Mouse (Mus musculus) c-Kit-negative CD71-positive TER-119-positive erythroid progenitor cells, embryonic 14.5 days (primary cell): Measurements from ENCODE around the gene Lpar1.

ENCODE experiments used
- DNase-seq: peaks from one replicate; pipeline ENCODE4 v3.0.0-alpha.2; 2013; ENCODE audit warnings: low read depth, low spot score

The Lpar1 gene

DNA sequence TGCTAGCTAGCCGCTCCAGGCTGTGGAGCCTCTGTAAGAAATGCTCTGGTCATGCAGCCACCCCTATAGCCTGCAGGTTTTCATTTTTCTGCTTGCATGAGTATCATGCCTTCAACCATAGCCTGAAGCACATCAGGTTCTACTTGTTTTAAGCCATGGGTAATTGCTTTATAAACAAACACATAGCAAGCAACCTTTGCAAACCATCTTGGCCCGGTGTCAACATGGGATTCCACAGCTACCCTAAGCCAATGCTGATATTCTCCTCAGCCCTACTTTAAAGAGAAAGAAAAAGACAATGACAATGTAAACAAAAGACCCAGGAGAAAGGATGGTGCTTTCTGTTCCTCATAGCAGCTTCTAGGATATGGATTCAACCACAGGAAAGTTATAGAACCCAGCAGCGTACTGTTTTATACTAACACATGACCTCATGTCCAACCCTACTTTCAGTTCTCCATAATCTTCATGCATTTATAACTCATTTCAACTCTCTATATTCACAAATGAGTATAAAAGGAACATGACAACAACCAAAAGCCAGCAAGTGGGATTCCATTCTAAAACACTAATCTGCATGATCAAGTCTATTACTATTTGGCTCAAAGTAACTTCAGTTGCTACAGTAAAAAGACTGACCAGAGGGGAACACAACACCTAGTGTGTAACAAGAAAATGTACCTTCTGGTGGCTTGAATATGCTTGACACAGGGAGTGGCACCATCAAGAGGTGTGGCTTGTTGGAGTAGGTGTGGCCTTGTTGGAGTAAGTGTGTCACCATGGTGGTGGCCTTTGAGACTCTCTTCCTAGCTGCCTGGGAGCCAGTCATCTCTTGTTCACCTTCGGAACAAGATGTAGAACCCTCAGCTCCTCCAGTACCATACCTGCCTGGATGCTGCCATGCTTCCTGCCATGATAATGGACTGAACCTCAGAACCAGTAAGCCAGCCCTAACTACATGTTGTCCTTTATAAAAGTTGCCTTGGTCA, 46.9 kb downstream of the Lpar1 start:
- DNase-seq = no peak

DNA sequence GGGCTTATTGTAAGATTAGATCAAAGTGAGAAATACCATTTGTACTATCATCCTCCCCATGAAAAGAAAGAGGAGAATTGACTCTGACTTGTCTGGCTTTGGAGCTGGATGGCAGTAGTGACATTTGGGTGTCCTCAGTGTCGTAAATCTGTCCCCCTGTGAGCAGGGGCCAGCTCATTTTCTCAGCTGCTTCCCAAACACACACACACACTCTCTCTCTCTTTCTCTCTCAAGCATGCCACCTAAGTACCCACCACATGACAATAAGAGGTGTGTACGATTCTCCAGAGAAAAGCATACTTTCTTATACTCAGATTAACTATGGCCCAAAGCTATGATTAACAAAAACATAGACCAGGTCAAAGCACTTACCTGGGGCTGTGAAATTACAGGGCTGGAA, 49.4 kb downstream of the Lpar1 start:
- DNase-seq = no peak

DNA sequence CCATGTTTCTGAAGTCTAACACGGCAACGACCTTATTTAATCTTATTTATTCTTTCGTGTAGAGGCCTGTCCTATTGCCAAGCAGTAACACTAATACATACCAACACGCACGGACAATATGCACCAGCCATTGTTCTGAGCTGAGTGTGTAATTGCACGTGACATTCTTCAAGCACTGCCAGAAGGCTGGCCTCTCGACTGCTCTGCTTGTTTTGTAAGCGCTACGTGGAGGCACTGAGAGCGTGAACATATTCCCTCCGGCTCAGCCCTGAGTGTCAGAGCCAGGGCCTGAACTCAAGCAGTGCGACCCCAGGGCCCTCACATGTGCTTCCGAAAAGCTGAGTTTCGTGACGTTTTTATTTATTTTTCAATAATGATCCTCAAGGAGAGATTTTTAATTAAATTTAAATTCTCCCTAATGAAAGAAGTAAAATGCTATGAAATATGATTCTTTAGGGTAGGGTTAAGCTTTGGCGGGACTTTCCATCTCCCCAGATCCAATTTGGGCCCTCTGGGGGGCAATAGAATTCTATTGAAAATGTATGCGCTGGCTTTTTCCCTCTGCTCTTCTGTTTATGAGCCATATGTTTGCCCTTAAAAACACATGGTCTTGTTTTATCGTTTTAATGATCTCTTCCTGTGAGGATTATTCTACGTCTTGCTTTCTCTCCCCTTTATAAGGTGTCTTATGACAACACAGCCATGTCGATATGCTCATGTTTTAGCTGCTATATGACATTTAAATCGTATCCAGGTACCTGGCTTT, 52.5 kb downstream of the Lpar1 start:
- no peak for DNase-seq

DNA sequence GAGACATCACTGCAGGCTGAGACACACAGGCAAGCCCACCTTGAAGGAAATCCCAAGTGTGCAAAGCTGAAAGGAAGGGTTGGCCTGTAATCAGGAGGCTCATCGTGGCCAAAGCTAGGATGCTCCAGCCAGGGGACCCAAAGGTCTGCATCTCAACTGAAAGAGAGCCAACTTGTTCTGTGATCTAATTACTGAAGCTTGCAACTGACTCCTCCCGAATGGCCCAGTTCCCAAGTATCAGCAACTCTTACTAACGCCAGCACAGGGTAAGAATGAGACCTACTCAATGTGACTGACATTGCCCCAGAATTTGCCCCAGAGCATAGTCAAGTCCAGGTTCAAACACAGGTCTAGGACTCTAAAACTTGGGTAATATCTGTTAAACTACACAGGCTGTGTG, 53.9 kb downstream of the Lpar1 start:
- DNase-seq = no peak

DNA sequence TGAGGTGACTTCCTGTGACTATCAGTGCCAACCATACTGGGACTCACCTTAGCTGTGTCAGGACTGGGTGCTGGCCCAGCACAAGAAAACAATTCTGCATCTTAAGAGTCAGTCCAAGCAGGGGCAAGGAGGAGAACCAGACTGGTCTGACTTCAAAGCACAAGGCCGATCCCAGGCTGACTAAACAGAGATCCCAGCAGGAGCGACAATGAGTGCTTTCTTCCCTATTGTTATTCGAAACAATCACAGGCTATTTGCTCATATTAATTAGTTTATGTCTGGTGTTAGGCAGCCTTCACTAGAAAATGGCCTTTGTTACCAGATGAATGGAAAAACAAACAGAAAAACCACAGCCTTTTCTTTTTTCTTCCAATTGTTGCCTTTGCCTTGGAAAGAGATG, 54.5 kb downstream of the Lpar1 start:
- DNase-seq = no peak

DNA sequence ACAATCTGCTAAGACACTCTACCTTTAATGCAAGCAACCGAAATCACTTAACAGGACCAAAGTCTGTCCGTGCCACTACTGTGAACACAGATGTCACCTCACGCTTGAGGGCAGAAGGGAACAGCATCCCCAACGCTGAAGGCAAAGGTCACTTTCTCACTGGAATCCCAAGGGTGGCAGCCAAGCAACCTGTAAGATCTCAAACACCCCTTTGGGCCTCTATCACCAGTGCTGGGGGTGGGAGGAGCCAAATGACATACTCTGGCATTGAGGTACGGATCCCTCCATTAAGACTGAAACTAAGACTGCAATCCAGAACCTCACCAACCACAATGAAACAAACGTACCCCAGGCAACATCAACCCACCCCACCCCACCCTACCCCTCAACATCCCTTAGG, 55.0 kb downstream of the Lpar1 start:
- DNase-seq = no peak

DNA sequence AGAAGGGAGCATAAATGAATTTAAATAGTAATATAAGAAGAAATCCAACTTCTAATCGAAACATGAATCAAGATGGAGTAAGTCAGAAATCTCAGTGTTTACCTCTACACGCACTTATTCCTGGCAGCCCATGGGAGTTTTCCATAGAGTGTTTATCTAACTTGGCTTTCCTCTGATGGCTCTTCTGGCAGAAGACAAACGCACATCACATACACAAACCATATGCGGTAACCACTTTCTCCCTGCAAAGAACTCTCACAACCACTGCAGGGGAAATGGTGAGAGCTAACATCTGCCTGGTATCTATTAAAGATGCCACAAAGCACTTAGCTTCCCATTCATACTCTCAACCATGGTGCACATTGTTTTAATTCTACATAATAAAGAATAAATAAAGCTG, 56.4 kb downstream of the Lpar1 start:
- no peak for DNase-seq

DNA sequence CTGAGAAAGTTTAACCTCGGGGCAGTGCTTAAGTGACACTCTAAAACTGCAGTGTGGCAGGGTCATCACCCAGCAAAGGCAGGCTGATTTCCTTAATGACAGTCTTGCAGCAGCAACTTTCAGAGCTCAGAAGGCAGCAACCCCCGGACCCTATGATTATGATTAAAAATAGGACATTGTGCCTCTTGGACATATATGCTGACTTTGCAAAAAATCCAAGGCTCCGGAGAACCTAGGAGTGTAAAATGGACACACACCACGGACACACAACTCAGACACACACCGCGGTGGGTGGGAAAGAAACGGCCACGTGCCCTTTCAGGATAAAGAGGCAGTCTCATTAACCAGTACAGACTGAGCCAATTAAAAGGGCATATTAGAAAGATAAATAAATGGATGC, 57.0 kb downstream of the Lpar1 start:
- no peak for DNase-seq

DNA sequence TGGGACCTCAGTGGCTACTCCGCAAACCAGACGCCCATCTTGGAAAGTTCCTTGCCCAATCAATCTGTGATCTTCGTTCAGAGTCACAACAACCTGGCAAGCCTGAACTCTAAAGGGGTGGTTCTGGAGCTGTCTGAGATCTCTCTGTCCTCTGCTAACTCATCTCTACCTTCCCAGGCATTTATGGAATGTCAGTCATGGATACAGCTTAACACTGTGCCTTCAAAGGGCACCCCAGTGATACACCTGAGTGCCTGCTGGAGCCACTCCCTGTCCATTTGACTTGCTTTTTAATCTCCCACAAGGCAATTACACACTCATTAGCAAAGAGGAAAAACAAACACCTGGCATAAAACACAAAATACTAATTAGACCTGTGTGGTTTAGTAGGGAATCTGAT, 62.0 kb downstream of the Lpar1 start:
- DNase-seq = no peak

DNA sequence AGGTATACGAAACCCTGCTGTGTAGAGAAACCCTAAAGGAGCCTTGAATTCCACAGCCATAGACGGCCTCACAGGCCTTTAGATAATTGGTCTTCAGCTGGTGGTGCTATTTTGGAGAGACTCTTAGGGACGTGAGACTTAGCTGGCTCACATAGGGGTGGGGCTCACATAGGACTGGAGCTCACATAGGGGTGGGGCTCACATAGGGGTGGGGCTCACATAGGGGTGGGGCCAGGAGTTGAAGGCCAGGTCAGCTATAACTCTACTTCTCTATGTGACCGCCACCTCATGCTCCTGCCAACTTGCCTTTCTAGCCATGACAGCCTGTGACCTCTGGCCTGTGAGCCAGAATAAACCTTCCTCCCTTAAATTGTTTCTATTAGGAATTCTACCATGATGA, 63.3 kb downstream of the Lpar1 start:
- DNase-seq = no peak

DNA sequence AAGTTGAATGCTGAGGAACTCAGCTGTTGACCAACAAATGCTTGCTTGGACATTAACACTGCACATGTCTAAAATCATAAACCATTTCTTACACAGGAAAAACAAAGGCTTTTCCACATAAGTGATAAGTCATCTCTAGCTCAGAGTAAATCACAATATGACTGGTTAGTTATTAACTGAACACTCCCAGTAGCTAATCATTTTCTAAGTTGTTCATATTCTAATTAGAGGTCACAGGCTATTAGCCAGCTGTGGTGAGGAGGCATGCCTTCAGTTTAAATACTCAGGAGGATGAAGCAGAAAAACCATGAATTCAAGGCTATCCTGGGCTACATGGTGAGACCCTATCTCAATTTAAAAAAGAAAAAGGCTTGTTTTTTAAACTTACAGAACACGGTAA, 75.1 kb downstream of the Lpar1 start:
- no peak for DNase-seq

DNA sequence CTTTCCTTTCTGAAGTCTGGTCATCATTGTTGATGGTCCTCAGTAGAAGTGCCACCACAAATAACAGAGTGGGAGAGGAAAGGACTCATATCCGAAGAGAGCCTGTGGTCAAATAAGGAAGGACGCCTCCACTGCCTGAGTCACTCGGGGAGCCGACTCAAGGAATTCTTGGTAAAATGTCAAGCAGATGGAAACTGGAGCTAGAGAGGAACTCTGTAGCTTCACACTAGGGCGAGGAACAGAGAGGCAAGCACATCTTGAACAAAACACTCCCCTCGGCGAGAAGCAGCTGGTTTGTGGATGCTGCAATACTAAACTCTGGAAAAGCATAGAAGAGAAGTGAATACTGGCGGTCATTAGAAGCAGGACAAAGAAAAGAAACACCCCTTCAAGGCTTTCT, 76.0 kb downstream of the Lpar1 start:
- DNase-seq = no peak

DNA sequence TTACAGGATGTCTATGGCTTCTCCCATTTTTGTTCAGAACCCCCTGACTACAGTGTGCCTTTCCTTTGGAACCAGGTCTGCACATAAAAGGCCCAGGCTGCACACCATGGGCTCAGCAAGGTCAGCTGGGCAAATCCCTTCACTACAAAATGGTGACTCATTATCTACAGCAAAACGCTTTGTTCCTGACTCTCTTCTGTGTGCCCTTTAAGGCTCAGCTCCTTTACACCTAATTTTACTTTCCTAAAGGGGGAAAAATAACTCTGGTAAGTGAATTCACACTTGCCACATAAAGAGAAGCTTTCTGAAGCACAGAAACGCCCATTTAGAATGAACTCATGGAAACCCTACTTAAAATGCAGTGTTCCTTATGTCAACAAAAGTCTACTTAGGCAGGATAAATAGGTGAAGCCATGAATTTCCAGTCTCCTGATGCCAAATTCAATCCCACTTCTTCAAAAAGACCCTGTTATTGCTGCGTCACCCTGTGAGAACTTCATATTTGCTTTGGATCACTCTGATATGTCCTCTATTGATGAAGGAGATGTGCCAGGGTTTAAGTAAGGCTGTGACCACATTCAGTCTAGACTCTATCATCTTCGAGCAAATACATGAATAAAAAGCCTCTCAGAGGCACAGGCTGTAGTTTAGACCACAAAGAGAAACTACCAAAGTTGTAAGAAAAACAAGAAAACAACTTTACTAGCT, 82.3 kb downstream of the Lpar1 start:
- no peak for DNase-seq

DNA sequence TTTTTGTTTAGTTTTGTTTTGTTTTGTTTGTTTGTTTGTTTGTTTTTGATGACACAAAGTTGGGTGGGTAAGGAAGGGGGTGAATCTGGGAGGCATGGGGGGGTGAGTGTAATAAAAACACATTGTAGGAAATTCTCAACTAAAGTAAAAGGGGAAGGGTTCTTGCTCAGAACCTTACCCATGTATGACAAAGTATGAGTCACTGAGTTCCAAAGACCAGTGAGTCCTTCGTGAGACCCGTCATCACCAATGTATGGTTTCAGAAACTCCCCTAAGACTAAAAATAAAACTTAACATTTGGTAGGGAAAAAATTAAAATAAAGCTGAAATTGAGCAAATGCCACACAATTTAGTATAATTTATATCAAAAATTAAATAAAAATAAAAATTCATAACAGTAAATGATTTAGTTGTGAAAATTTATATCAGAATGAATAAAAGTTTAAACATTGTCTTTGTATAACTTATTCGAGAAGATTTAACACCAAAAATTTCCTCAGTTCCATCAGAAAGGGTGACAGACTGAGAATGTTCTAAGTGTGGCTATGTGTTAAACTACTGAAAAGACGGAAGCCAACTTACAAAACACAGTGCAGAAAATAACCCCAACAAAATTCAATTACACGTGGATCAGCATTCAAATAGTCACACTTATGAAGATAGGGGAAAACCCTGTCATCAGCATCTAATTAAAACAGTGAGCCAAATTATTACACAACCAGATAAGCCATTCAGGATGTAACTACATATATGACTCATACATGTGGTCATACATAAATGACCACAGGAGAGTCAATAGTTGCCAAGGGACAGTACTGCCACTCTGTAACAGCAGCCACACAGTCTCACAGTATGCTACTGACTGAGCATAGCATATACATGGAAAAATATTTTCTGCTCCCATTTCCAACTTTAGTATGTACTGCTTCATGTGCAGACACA, 83.8 kb downstream of the Lpar1 start:
- no peak for DNase-seq

DNA sequence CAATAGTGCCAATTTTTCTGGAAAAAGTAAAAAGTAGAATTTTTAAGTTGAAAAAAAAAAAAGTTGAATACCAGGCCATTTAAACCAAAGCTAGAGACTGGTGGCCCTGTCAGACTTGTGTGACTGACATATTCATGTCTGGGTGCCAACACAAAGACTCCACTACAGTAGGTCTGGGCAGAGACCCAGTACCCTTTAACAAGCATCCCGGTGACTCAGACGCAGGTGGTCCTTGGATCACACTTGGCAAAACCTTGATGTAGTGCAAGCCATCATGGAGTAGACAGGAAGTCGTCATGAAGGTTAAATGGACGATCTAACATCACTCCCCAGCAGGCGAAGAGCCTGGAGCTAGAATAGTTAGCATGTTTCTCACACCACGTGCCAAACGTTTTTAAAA, 84.7 kb downstream of the Lpar1 start:
- DNase-seq = no peak

DNA sequence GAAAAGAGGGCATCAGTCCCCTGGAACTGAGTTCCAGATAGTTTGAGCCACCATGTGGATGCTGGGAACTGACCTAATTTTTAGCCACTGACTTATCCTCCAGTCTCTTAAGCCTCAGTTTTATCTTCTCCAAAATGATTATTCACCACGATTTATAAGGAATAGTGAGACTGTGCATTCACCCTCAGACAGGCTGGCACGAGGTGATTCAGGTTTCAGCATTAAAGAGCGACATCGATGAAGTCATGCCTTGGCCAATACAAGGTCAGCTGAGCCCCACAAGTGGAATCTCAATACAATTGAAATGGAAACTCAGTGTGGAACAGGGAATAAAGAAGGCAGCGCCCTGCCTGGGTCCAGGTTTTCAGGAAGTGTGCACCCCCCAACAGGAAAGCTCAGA, 88.1 kb downstream of the Lpar1 start:
- no peak for DNase-seq

DNA sequence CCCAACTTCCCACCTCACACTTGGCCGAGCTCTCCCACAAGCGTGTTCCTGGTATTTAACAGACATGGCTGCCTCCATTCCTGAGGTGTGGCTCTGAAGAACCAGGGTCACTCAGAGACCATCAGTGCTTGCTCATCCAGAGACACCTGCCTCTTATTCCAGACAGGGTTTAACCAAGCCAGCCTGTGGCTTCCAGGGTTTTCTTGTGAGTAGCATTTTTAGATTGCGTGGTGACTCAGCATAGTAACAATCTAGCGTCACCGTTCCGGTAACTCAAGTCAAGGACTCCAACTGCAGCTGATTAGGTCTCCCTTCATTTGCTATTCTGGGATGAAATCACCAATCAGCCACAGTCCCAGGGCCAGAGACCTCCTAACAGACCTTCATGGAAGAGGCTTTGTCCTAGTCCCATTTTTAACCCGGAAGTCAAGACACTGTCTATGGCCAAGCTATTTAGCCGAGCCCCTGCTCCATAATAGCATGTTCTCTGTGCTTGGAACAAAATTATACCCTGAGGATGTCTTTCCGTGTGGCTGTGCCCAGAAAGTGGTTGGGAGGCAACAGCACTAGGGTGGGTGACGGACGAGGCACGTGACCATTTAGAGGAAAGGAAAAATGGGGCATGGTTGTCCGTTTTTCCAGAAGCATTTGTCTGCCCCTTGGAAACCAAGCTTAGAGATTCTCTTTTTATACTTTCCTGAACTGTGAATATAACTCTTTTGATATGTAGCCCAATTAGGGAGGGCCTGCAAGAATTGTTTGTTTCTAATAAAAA, 89.1 kb downstream of the Lpar1 start:
- no peak for DNase-seq

DNA sequence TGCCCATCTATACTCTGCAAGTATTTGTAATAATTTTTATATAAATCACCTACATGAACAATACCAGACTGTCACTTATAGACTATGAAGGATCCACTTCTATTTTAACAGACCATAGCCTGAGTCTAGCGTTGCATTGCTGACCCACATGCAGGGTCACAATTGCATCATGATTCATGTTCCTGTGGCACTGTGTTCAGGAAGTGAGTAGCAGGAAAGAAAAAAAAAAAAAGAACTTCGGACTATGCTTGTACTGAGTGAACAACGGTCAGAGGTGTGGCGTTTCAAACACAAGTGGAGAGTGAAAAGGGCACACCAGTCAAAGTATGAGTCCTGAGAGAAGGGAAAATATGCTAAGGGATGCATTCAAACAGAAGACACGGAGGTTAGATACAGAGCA, 90.7 kb downstream of the Lpar1 start:
- DNase-seq = no peak

DNA sequence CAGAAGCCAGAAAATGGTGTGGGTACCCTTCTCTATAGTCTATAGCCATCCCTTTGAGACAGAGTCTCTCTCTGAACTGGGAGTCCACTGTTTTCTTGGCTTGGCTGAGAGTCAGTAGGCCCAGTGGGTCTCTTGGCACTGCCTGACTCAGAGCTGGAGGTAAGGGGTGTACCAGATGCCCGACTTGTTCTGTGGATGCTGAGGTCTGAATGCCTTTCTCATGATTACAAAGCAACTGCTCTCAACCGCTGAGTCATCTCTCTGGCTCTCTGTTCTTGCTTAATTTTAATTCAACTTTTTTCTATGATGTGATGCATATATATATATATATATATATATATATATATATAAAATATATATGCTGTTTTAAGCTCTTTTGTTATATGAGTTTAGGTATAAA, 91.1 kb downstream of the Lpar1 start:
- no peak for DNase-seq

DNA sequence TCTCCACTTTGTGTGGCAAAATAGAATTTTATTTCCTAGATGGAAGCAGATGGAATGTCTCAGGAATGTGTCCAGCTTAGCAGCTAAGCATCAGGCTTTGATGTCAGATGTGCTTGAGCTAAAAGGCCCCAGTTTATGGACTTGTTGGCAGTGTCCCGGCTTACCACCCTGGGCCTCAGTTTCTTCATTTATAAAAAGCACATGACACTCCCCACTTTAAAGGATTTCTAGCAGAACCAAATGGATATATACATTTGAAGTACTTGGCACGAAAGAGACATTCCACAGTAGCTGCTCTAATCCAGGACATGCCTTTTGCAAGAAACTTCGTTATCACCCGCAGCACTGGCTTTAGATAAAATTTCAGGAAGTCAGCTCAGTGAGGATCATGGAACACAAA, 100.4 kb downstream of the Lpar1 start:
- no peak for DNase-seq
